Mouse (Mus musculus) cerebellum, adult 2 months (tissue): ENCODE results near the gene Vmn2r12. TPM values are rescaled to one million over a fixed set of nuclear protein-coding genes. Genes with fewer than 3 reads are reported as not detected.
"Not testable (repeated sequence)": the region's sequence is repeated elsewhere in the genome, so short reads cannot be mapped to it uniquely, and the experiment has no call there.

Experiments used
- DNase-seq, 2 experiments: peaks; one replicate each; pipeline ENCODE4 v3.0.0; 2021
- H3K27ac ChIP-seq: fragments of 200-500 bp; 2 replicates; pipeline ENCODE4 v1.5.1; 2012; ENCODE audit warnings: low read length, control low read depth, inconsistent platforms; ENCODE audit not compliant: insufficient read depth
- H3K27me3 ChIP-seq: fragments of 200-500 bp; 2 replicates; pipeline ENCODE4 v1.6.1; 2012; ENCODE audit warnings: inconsistent platforms, mild to moderate bottlenecking, low read length, moderate library complexity; ENCODE audit not compliant: control insufficient read depth, insufficient read depth
- H3K4me1 ChIP-seq: fragments of 200-500 bp; 2 replicates; pipeline ENCODE4 v1.6.1; 2011; ENCODE audit warnings: low read length; ENCODE audit not compliant: control insufficient read depth, insufficient read depth
- H3K4me3 ChIP-seq: fragments of 200-500 bp; replicated peaks from 2 replicates; pipeline ENCODE3; 2011; ENCODE audit warnings: mild to moderate bottlenecking, low read depth, low read length, control low read depth; ENCODE audit not compliant: insufficient read depth
- CTCF ChIP-seq: fragments of 200-500 bp; IDR thresholded peaks from 2 replicates; pipeline ENCODE4 v1.5.1; 2011; ENCODE audit warnings: low read depth, mild to moderate bottlenecking, control low read depth, low read length, moderate library complexity, borderline replicate concordance; ENCODE audit not compliant: insufficient read depth
- POLR2A ChIP-seq: fragments of 200-500 bp; IDR thresholded peaks from 2 replicates; pipeline ENCODE4 v1.6.1; 2011; ENCODE audit warnings: low read length, control low read depth, borderline replicate concordance; ENCODE audit not compliant: insufficient read depth
- WGBS: fragments of 180-500 bp; shearing (Covaris S2); methylation state at CpG from one replicate; pipeline ENCODE4 v1.1.7; 2018; 5-methylcytosine and 5-hydroxymethylcytosine counted together
- polyA plus RNA-seq: library from polyadenylated mRNA; depleted of rRNA; stranded (reverse); fragments of >200 nt; gene quantifications from 2 replicates; pipeline ENCODE4 v1.2.3, GENCODE M21; 2012; rRNA removed

Gene Vmn2r12
- not detected in 2 replicates for polyA plus RNA-seq

GRCm38 (mm10) chr5:109097850-109098249 is at the start of gene Vmn2r12:
TSS of gene Vmn2r12 (minus strand) at chr5:109097950.
- H3K4me3 ChIP-seq, H3K4me1 ChIP-seq, H3K27me3 ChIP-seq, DNase-seq, H3K27ac ChIP-seq: not testable (repeated sequence)
- 77% methylated on average over 5 of the region's 5 CpGs for WGBS

GRCm38 (mm10) chr5:109139546-109139945 is 41.8 kb upstream of the Vmn2r12 start:
- DNase-seq: no peak
- no peaks in the 10 kb centered on the region for H3K4me1 ChIP-seq
- H3K27ac ChIP-seq: no peak overlapping the region
- WGBS: 73% methylated on average over 2 of the region's 2 CpGs
- H3K27me3 ChIP-seq: no peaks in the 10 kb centered on the region
- H3K4me3 ChIP-seq: no peak overlapping the region
- TF ChIP-seq CTCF: no peak
- no peak for TF ChIP-seq POLR2A

GRCm38 (mm10) chr5:109136731-109137130 is 39.0 kb upstream of the Vmn2r12 start:
- no peak for DNase-seq
- no peak for TF ChIP-seq POLR2A
- no peak for TF ChIP-seq CTCF
- Histone ChIP-seq H3K27me3 (no peaks in the 10 kb centered on the region), H3K4me3 (no peak overlapping the region), H3K27ac (no peak overlapping the region), H3K4me1 (no peaks in the 10 kb centered on the region)
- 74% methylated on average over 2 of the region's 2 CpGs for WGBS

GRCm38 (mm10) chr5:109096482-109096881 is 1.3 kb downstream of the Vmn2r12 start:
- not testable (repeated sequence) for H3K27ac ChIP-seq, H3K27me3 ChIP-seq, H3K4me3 ChIP-seq, H3K4me1 ChIP-seq, DNase-seq
- WGBS: 76% methylated on average over 3 of the region's 3 CpGs

GRCm38 (mm10) chr5:109072016-109072415 is 25.7 kb downstream of the Vmn2r12 start:
- H3K4me1 ChIP-seq, H3K27me3 ChIP-seq, H3K27ac ChIP-seq, H3K4me3 ChIP-seq, DNase-seq: not testable (repeated sequence)
- 37% methylated on average over 4 of the region's 4 CpGs for whole genome bisulfite sequencing

GRCm38 (mm10) chr5:109059469-109059868 is 38.3 kb downstream of the Vmn2r12 start, which contains the start of gene Vmn2r11:
TSS of gene Vmn2r11 (minus strand) at chr5:109059569.
- H3K27ac ChIP-seq, DNase-seq, H3K4me3 ChIP-seq, H3K27me3 ChIP-seq, H3K4me1 ChIP-seq: not testable (repeated sequence)
- 81% methylated on average over 3 of the region's 3 CpGs for WGBS

GRCm38 (mm10) chr5:109055286-109055685 is 42.5 kb downstream of the Vmn2r12 start:
- H3K4me1 ChIP-seq: no peaks in the 10 kb centered on the region
- WGBS: 59% methylated on average over 1 of the region's 1 CpGs
- TF ChIP-seq CTCF: no peak
- TF ChIP-seq POLR2A: no peak
- H3K27ac ChIP-seq: no peak overlapping the region
- no peak overlapping the region for H3K4me3 ChIP-seq
- no peaks in the 10 kb centered on the region for H3K27me3 ChIP-seq
- DNase-seq: no peak

Other genes with a start within 250 kb of the Vmn2r12 start
- not detected in 2 replicates for gene Vmn2r9, start 245.3 kb downstream of the Vmn2r12 start, polyA plus RNA-seq
- not detected in 2 replicates for gene Vmn2r10, start 91.4 kb downstream of the Vmn2r12 start, polyA plus RNA-seq
- not detected in 2 replicates for gene Vmn2r11, start 38.4 kb downstream of the Vmn2r12 start, polyA plus RNA-seq
- not detected in 2 replicates for gene Vmn2r13, start 94.2 kb upstream of the Vmn2r12 start, polyA plus RNA-seq
- gene Vmn2r14, start 126.8 kb upstream of the Vmn2r12 start, polyA plus RNA-seq: not detected in 2 replicates
- gene Vmn2r15, start 199.7 kb upstream of the Vmn2r12 start, polyA plus RNA-seq: not detected in 2 replicates
- gene Vmn2r16, start 232.2 kb upstream of the Vmn2r12 start, polyA plus RNA-seq: not detected in 2 replicates